ENCODE assay signal across 14 mouse cellular contexts in the genomic region with DNA sequence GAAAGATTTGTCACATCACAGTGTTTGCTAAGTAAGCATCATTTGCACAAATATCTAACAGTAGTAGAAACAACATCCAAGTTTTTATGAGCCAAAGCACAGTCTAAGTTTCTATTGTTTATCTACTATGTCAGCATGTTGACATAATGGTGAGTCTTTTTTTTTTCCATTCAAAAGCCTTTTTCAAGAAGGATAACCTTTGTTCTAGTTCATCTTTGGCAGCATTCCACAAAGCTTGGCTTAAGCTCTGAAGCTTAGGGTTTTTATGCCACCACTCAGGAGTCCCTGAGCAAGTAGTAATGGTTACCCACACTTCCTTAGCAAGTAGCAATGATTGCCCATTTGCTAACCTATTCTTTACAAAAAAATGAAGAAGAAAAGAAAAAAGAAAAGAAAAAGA.
"Had no signal": no experiment of that assay in that cellular context is flagged by ENCODE, and none has a peak within 500 bp of the region (broad histone marks: within the 10 kb centered on the region; RNA-seq: fewer than 3 reads in every experiment).

No protein-coding gene starts in this region.

- H3K4me3 ChIP-seq: intestine, embryonic 15.5 days; layer of hippocampus, adult 2 months; limb, embryonic 12.5 days; liver, embryonic 15.5 days; megakaryocyte, embryonic 14.5 days; midbrain, embryonic 15.5 days; neural tube, embryonic 12.5 days had no signal

- H3K36me3 ChIP-seq: intestine, embryonic 15.5 days; limb, embryonic 12.5 days; liver, embryonic 15.5 days; midbrain, embryonic 15.5 days; neural tube, embryonic 12.5 days had no signal

- H3K9ac ChIP-seq: intestine, embryonic 15.5 days; limb, embryonic 12.5 days; liver, embryonic 15.5 days; midbrain, embryonic 15.5 days; neural tube, embryonic 12.5 days had no signal

- ATAC-seq: intestine, embryonic 15.5 days; midbrain, embryonic 15.5 days had no signal

- H3K27me3 ChIP-seq: intestine, embryonic 15.5 days; limb, embryonic 12.5 days; liver, embryonic 15.5 days; megakaryocyte, embryonic 14.5 days; midbrain, embryonic 15.5 days; neural tube, embryonic 12.5 days had no signal

- H3K4me1 ChIP-seq: intestine, embryonic 15.5 days; limb, embryonic 12.5 days; liver, embryonic 15.5 days; megakaryocyte, embryonic 14.5 days; midbrain, embryonic 15.5 days; neural tube, embryonic 12.5 days had no signal

- DNase-seq: liver; lung, adult 2 months; lung, postnatal 14 days; thymus, postnatal 4 days had no signal

- H3K27ac ChIP-seq: intestine, embryonic 15.5 days; layer of hippocampus, adult 2 months; limb, embryonic 12.5 days; liver, embryonic 15.5 days; macrophage; midbrain, embryonic 15.5 days; neural tube, embryonic 12.5 days; stomach, postnatal 0 days had no signal

- H3K9me3 ChIP-seq: intestine, embryonic 15.5 days; limb, embryonic 12.5 days; liver, embryonic 15.5 days; megakaryocyte, embryonic 14.5 days; midbrain, embryonic 15.5 days; neural tube, embryonic 12.5 days had no signal

- H3K4me2 ChIP-seq: intestine, embryonic 15.5 days; limb, embryonic 12.5 days; liver, embryonic 15.5 days; midbrain, embryonic 11.5 days; midbrain, embryonic 15.5 days; neural tube, embryonic 12.5 days had no signal
